Mouse (Mus musculus): Measurements from ENCODE around the gene Kctd11.
"Not testable (repeated sequence)": the region's sequence is repeated elsewhere in the genome, so short reads cannot be mapped to it uniquely, and the experiment has no call there.

Kctd11 gene

DNA sequence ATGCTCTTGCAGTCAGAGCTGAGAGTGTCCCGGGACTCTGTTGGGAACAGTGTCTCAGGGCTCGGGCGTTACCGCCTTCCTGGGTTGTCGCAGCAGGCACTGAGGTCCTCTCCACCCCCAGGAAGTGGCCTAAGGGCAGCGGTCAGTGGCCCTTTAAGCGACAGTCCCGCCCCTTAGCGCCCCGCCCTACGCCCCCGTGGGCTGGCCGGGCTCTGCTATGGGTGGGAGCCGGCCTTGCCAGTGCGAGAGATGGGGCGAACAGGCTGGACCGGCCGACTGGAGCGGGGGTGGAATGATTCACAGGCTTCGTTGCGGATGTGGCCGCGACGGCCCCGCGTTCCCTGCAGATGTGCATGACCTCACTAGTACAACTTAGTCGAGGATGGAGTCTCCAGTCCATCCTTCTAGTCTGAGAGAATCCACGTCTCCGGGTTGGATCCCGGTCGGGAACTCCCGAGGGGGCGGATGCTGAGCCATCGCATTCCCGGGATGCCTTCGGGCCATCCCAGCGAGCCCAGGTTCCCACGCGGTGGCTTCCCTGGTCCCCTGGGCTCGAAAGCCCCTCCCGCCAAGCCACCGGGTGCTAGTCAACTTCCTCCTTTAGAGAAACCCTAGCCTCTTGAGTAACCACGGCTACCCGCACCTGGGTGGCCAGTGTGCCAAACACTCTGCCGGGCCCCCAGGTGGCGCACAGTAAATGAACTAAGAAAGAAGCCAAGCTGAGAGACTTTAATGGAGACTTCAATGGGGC, at the start of gene Kctd11:
Gene Kctd11, minus strand, starts transcription at position 554 of the 751 bp plus-strand sequence.
- peak; percentile 87 for DNase-seq

DNA sequence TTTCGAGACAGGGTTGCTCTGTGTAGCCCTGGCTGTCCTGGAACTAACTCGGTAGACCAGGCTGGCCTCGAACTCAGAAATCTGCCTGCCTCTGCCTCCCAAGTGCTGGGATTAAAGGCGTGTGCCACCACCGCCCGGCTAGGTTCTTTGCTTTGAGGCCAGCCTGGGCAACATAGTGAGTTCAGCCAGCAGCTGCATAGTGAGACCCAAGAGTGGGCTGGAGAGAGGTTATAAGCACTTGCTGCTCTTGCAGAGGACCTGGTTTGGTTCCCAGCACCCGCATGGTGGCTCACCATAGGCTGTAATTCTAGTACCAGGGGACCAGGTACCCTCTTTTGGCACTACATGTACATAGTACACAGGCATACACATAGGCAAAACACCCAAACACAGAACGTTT, 49.0 kb upstream of the Kctd11 start:
- not testable (repeated sequence) for DNase-seq

DNA sequence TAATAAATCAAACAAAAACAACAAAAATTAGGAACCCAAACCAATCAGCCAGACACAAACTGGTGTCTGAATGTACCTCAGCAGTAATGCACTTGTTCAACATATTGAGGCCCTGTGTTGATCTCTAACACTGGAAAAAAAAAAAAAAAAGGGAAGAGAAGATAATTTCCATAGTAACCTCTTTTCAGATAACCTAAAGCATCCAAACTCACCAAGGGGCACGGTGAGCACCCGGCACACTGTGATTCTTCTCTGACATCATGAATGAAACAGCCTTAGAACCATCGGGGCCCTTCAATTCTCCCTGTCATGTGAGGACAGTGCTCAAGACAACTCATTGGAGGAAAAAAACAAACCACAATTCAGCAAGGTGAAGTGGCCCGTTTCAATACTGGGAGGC, 48.5 kb upstream of the Kctd11 start:
- no peak for DNase-seq

DNA sequence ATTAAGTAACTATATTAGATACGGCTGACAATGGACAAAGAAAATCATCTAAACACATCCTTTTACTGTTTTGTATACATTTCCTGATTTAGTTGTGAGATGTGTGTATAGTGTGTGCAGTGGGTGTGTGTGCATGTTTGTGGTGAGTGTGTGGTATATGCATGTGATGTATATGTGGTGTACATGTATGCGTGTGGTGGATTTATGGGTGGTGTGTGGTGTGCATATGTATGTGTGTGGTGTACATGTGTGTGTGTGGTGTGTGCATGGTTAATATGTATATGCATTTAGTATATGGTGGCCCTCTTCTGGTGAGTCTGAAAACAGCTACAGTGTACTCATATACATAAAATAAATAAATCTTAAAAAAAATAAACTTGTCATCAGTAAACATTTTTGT, 46.3 kb upstream of the Kctd11 start:
- DNase-seq: no peak

DNA sequence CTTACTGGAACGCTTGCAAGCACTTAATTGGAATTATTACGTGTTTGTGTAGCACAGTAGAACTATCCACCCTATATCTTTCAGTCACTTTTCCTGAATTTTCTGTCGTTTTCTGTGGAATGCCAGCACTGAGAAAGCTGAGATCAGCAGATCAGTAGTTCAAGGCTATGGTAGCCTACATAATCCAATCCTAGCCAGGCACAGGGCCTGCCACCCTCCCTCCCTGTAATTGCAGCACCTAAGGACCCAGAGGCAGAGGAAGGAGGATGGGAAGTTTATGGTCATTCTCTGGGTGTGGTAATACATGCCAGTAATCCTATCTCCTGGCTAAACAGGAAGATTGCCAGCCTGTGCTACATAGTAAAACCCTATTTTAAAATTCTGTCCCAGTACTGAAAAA, 41.6 kb upstream of the Kctd11 start:
- DNase-seq: no peak

DNA sequence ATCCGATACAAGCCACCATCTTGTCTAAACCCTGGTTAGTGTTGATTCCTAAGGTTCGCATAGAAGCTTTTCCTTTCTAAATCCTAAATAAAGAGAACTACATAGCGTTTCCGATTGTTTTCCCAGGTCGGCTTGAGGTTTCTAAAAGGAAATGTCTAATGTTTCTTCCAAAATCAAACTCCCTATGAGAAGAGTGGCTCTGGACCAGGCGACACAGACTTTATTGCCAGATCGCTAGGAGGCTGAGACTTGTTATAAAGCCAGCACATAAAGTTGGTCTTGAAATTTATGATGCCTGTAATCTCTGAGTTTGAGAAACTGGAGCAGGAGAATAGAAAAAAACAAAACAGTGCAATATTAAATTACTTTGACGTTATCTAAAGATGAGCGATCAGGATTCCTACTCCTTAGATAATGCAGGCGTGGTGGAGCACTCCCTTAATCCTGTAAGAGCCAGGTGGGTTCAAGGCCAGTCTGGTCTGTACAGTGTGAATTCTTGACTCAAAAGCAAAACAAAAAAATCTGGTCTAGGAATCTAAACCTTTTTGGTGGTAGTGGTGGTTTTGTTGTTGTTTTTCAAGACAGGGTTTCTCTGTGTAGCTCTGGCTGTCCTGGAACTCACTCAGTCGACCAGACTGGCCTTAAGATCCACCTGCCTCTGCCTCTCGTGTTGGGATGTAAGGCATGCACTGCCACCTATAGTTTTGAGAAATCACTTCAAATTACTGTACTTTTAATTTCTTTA, 41.0 kb upstream of the Kctd11 start:
- DNase-seq: no peak

DNA sequence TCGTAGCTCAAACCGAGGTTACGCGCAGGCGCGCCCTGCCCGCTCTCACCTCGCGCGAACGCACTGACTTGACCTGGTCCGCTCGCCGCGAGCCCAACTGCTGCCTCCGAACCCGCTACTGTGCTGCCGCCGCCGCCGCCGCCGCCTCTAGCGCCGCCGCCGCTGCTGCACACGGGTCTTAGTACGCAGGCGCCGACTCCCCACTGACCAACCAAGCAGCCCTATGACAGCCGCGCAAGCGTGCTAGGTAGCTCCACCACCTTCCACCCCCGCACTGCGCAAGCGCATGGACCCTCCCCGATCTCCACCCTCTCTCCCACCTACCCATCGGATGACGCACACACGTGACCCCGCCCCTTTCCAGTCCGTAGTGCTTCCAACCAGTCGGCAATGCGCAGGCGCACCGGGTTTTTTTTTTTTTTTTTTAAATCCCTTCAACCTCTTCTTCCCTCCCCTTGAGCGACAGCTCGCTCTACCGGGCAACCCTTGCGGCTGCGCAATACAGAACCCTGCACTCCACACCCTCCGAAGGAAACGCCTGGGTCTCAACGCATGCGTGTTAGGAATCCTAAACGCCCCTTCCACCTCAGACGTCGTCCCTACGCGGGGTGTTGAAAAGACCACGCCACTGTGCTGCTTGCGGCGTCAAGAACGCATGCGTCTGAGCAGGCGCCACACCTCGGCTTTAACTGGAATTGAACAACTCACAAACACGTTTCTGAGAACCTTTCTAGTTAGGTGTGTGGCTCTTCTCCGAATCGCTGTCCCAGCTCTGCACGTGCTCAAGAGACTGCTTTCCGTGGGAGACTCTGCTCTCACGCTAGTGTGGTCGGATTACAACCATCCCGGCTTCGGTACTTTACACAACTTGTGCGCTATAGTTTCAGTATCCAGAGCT, 40.2 kb upstream of the Kctd11 start, which contains the start of gene Eif5a:
Gene Eif5a, minus strand, starts transcription at position 845 of the 898 bp plus-strand sequence.
- DNase-seq: peak; percentile 100

DNA sequence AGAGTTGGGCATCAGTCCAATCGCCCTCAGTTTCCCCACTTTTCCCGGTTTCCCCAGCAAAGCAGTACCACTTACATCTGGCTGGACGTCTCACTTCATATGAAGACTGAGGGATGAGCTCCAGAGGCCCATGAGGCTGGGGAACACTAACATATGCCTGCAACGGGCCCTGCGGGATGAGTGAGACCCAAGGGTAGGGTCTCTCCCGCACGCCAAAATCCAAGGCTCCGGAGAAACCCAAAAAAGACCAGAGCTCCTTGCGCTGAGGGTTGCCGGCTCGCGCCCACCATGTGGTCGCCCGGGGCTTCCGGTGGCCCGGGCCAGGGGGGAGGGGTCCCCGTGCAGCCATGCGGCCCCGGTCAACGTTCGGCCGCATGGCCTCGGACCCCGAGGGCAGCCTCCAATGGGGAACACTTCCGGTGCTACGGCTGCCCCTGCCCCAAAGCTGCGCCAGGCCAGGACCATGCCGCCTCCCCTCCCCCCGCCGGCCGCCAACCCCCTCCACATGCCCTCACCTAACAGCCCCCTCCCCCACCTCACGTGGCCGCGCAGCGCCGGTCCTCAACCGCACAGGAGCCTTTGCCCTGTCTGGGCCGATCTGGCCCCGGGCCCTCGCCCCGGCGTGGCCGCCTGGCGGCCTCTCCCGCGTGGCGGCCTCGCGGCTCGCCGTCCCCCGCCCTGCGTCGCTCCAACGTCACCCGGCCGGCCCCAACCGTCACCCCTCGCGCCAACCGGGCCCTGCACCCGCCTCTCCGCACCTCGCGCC, 39.2 kb upstream of the Kctd11 start:
- DNase-seq: peak; percentile 66

DNA sequence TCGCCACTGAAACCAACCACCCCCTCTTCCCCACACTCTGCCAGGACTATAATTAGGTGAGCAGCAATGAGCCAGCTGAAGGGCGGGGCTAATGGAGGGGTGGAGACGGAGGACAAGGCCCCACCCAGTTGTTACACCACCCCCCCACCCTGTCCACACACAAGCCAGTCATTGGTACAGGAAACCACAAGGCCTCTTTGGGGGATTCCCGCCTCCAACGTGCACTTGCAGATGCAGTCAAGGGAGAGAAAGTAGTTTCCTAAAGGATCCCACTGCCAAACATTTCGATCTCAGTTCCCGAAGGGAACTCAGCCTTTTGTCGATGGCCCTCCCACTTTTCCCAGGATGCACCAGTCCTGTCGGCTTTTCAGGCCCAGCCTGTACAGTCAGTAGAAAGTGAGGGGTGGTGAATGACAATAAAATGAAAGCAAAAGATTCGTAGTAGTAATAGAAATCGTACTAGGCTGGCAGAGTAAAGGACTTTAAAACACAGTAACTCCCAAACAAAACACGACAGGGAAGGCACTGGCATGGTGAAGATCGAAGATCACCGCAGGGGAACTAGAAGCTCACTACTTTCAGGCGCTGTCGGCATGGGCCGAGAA, 38.6 kb upstream of the Kctd11 start:
- peak; percentile 96 for DNase-seq

DNA sequence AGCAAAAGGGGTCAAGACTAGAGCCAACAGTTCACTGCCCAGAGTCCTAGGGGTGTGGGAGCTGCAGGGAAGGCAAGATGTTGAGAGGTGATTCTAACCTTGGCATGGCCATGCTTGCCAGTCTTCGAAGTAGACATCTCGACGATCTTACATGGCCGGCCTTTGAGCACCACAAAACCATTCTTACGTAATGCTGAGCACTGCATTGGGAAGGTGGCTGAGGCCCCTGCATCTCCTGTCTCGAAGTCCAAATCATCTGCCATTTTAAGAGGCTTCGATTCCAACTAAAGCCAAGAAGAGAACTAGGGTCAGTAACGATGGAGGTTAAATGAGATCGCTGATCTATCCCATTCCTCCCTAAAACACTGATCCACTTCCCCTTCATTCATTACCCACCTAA, 37.8 kb upstream of the Kctd11 start:
- no peak for DNase-seq

DNA sequence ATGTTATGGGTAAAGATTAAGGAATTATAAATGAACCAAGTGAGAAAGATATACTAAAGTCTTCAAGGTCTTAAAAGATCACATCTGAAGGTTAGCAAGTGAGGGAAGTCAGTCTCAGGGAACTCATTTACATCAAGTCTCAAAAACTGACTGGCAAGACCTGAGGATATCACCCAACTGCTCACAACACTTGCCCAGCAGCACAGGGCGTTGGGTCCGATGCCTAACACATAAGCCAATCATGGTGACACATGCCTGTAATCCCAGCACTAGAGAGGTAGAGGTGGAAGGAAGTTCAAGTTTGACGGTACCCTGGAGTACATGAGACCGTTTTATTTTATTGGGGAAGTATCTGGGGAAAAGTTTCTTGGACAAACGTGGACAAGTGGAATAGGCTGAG, 36.9 kb upstream of the Kctd11 start:
- no peak for DNase-seq

DNA sequence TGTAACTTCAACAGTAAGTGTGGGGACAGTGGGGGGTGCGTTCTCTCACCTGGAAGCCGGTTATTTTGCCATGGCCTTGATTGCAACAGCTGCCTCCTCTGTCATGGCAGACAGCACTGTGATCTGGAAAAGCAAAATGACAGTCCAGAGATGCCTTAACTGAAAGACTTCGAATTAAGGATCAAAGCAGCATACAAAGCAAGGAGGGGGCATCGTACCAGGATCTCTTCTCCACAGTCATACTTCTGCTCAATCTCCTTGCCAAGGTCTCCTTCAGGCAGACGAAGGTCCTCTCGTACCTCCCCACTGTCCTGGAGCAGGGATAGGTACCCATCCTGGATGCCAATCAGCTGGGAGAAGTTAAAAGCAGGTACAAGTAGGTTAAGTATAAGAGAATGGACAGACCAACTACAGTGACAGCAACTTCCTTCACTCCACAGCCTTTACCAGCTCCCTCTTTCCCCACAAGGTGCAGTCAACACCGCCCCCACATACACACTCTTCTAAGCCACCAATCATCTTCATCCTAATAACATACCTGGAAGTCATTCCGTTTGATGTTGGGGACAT, 36.3 kb upstream of the Kctd11 start:
- DNase-seq: no peak

DNA sequence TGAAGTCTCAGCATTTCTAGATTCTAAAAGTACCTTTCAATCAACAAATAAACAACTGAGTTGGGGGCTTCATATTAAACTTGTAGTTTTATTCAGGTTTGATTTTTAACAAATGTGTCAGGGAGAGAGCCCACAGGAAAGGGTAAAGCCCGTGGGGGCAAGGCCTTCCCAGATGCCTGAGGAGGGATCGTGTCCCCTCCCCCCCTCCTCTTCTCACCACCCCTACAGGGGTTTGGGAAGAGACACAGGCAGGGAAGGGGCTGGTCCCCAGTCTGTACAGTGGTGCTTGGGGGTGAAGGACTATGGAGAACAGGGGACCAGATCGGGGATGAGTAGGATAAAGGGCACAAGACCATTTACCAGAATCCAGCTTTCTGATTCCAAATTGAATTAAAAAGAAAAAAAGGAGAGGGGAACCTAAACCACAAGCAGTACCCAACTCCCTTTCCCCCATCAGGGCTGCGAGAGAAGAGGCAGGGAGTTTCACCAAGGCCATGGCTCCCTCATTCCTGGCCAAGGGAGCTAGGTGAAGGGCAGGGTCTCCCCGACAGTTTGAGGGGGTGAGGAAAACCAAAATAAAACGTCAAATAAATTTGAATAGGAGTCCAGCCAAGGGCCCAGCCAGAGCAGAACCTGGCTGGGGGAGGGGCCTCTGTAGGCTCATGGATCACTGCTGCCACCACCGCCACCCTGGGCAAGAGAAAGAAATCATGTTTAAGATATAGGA, 35.6 kb upstream of the Kctd11 start:
- peak; percentile 58 for DNase-seq

DNA sequence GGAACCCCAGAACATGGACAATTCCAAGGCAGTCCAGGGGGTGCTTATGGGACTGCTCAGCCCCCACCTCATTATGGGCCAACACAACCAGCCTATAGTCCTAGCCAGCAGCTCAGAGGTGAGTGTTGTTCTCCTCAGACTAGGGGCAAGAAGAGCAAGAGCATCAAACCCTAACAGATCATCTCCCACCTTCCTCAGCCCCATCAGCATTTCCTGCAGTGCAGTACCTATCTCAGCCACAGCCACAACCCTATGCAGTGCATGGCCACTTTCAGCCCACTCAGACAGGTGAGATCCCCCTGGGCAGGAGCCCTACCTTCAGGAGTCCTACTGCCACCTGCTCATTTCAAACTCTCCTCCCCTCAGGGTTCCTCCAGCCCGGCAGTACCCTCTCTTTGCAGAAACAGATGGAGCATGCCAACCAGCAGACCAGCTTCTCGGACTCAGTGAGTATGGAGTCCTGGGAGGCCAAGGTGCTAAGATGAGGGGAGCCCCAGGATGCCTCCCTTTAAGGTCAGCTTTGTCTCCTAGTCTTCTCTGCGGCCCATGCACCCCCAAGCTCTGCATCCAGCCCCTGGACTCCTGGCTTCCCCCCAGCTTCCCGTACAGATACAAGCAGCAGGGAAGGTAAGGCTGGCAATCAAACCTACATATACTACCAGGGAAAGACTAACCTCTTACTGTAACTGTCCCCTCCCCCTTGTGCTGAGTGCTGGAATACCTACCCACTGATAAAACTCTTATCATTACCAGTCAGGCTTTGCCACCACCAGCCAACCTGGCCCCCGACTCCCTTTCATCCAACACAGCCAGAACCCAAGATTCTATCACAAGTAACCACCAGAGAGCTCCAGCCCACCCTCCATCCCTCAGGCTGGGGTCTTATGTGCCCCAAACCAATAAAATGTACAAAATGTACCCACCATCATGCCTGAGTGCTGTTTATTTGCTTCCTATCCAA, 34.7 kb upstream of the Kctd11 start:
- peak; percentile 88 for DNase-seq

DNA sequence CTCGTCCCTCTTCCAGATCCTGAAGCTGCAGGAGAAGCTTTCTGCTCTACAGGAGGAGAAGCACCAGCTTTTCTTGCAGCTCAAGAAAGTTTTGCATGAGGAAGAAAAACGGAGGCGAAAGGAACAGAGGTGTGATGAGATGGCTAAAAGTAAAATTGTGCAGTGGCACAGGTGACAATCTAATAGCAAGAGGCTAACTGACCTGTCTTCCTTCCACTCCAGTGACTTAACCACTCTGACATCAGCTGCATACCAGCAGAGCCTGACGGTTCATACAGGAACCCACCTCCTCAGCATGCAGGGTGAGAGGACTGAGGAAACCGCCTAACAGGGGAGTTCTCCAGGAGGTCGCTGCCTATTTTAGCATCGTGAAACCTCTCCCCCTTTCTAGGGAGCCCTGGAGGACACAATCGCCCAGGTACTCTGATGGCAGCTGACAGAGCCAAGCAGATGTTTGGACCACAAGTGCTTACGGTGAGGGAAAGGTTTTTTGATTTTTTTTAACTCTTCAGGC, 33.8 kb upstream of the Kctd11 start:
- DNase-seq: peak; percentile 12

DNA sequence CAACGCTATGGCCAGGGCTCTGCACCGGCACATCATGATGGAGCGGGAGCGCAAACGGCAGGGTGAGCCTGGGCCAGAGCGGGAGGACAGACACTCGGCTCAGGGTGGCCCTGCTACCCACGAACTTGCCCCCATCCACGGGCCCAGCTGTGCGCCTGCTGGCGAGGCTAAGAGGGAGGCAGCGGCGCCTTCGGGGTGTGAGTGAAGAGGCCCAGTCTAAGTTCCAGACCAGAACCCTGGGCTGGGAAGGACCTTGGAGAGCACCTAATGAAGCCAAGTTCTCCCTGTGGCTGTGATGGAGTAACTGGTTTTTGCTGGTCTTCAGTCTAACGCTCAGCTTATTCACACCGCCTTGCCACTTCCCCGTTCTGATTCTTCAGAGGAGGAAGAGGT, 33.2 kb upstream of the Kctd11 start:
- peak; percentile 51 for DNase-seq

DNA sequence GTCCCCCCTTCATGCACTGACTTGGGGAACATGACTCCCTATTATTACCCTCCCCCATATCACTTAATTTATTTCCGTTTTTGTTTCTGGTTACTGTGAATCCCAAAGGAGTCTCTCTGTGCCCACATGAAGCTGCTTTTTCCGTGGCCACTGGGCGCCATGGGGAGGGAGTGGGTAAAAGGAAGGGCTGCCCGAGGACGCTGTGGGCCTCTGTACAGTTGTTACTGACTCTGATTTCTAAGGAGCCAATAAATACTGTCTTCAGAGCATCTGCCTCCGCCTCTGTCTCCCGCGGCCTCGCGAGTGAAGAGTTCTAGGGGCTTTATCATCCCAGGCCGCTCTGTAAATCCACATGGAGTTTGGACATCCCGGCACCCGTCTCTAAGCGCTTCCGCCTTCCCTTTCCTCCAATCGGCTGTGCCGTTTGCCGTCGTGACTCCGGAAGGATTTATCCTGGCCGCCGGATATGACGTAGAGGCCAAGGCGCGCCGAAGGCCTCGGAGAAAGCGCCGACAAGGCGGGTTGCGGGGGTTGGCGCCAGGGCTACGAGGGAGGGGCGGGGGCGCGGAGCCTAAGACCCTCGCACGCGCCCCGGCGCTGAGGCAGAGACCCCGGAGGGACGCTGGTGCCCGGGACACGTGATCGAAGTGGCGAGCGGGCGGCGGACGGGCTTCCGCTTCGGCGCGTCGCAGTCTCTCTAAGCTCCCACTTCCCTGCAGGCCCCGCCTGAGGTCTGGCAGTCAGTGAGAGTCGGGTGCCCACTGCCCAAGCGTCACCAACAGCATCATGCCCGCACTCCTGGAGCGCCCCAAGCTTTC, 32.6 kb upstream of the Kctd11 start, which contains the start of gene Gps2:
Gene Gps2, plus strand, starts transcription at position 335 of the 818 bp plus-strand sequence.
- DNase-seq: peak; percentile 93

Measured in liver (tissue).